Mouse (Mus musculus) lung, postnatal 4 days (tissue): ENCODE data around the gene C2cd6.

Source experiments
- DNase-seq, 2 experiments: peaks; one replicate each; pipeline ENCODE4 v3.0.0; 2021

C2cd6 gene

DNA sequence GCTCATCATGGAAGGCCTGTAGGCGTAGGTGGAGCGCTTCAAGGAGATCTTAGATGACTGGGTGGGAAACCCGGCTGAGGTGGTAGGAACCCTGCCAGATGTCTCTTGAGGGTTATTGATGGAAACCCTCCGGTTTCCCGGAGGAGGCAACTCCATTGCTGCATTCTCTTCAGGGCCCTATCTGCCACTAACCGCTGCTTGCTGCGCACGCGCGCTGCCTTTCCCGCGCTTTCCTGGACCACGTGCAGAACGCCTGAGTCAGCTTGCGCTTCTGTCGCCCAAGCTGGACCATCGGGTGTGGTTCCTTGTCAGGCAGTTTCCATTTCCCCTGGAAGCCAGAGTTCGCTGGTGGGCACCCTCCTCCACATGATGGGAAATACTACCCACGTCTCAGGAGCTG lies at the start of gene C2cd6:
TSS of gene C2cd6 (minus strand) at position 196 of the 400 bp plus-strand sequence.
- no peak for DNase-seq

DNA sequence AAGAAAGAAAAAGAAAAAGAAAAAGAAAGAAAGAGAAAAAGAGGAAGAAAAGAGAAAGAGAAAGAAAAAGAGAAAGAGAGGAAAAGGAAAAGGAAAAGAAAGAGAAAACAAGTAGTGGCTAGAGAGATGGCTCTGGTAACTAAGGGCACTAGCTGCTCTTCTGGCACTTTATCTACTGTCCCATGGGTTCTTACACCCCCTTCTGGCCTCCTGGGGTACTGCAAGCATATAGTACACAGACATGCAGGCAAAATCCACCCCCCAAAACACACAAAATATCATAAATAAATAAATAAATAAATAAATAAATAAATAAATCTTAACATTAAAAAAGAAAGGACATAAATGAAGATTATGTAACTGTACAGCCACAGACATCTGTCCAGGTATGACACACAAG lies 48.1 kb upstream of the C2cd6 start:
- peak; percentile 42 to 73 for DNase-seq

DNA sequence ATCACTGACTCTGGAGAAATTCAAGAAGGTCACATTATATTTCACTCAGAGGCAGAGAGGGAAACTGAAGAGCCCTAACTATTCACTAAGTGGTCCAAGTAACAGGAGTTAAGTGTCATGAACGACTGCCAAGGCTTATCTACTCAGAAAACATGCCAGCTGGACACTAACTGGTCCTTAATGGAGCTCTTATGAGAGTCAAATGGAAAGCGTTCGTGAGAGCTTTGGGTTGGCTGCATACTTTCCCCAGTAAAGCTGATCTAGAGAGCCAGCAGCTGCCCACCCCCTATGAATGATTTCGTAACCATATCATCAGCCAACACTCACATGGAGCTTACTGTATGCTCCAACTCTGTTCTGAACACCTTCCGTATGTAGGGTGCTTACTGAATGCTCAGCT lies 39.7 kb upstream of the C2cd6 start:
- DNase-seq, result peak; percentile 56 to 59

DNA sequence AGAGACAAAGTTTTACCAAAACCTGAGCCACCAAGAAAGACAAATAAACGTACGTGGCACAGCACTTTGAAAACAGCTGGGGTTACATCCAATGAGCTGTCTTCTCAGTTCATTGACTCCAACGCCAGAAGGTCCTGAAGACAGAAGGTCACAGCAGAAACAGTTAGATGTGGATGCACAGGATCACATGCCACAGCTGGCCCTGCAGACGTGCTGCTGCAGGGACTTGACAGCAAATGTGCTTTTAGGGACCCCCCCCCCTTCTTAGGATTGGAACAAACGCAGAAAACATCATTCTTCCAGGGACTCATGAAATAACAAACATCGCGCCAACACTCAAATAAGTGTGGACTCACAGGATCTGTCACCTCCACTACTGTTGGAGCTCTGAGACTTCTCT lies 34.2 kb upstream of the C2cd6 start:
- DNase-seq, result peak in 1 of 2 experiments; percentile 28

DNA sequence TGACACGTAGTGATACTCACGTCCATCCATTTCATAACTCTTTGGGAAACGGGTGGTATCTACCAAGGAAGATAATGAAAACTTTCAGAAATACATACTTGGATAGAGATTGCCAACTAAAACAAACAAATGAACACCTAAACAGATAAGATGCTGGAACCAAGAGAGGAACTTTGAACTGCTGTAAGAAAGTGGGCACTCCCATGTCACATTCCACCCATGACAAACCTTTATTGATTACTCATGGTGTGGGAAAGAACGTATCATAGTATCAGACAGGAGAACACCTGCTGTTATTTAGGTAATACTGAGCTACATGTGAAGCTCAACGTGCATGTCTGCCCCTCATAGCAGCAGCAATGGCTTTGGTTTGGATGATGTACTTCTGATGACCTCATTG lies 30.9 kb upstream of the C2cd6 start:
- DNase-seq, result no peak

DNA sequence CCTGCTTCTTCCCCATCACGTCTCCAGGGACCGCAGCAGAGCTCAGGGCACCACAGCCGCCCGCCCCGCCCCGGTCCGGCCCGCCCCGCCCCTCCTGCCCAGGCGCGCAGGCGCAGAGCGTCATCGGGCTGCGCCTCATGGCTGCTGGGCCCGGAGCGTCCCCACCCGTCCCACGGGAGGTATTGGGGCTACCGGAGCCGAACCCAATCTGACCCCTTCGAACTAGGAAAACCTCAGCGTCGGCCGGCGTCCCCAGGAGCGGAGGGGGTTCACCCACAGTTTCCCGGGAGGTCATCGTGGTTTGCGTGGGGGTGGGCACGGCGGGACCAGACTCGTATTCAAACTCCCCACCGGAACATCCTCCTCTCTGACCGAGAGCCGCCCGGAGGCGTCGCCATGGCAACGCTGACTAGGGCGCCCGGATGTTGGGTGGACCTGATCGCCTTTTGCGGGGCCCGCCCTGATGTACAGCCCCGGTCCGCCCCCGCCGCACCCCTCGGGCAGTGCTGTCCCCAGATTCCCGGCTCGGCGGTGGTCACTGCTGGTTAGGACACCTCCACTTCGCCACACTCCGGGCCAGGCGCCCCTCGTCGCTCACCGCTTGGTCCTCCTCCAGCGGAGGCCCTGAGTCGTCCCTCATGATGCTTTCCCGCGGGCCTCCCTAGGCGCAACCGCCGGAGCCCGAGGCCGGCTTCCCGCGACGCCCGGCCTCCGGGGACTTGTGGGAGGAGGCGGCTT lies 25.2 kb upstream of the C2cd6 start, which contains the start of gene Tmem237:
TSS of gene Tmem237 (minus strand) at position 689 of the 738 bp plus-strand sequence.
- DNase-seq, result peak; percentile 92 to 95

DNA sequence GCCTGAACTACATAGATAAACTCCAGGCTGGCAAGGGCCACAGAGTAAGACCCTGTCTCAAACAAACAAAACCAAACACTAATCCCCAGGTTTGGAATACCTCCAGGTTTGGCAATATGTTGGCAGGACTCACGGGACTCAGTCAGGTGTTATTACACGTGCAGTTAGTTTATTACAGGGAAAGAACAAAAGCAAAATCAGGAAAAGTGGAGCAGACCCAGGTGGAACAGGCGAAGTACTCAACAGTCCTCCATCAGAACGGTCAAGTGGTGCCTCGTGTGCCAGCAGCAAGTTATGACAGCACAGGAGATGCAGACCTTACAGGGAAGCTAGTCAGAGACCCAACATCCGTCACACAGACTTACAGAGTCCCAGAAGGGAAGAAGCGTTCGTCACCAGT lies 15.8 kb upstream of the C2cd6 start:
- DNase-seq, result peak; percentile 19 to 27

DNA sequence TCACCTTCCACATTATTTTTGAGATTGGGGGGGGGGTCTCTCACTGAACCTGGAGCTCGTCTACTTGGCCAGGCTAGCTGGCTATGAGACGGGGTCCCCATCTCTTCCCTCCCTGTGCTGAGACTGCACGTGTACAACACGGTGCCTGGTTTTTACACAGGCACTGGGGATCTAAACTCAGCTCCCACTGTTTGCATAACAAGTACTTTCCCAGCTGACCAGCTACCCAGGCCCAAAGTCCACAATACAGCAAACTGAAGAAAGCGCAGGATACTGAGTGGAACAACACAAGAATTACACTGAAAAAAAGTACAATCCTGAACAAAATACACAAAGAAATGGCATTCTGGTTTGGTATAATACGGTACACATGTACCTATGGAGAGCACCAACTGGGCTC lies 7.4 kb upstream of the C2cd6 start:
- DNase-seq, result no peak

DNA sequence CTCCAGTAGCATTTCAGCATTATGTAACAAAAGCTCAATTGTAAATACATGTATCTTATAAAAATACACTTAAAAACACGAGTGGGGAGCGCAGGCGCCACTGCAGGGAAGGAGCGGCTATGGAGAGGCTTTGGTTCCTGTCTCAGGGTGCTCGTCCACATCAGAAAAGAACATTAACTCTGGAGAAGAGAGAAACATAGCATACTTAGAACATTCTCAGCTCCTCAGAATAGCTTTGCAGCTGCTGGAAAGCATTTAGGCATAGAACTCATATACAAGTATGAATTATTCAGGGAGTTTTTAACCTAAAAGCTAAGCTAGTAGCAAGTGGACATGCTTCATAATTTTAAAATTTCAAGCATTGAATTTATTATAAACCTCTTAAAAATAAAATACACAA lies 6.3 kb upstream of the C2cd6 start:
- DNase-seq, result no peak

DNA sequence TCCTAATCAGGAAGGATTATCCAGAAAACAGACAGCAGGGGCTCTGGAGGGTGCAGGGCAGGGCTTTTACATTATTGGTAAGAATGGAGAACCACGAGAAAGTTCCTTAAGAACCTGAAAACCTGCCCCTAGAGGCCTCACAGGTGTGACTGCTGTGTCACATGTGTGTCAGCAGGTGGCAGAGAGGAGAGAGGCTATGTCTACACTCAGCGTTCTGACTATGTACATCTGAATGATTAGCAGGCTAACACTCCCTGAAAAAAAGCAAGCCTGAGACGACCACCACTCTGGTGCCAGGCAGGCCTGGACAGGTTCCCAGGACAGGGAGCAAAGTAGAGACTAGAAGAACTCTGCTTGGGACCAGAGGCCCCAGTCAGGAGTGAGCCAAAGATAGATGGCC lies 23.8 kb downstream of the C2cd6 start:
- DNase-seq, result peak in 1 of 2 experiments; percentile 8

DNA sequence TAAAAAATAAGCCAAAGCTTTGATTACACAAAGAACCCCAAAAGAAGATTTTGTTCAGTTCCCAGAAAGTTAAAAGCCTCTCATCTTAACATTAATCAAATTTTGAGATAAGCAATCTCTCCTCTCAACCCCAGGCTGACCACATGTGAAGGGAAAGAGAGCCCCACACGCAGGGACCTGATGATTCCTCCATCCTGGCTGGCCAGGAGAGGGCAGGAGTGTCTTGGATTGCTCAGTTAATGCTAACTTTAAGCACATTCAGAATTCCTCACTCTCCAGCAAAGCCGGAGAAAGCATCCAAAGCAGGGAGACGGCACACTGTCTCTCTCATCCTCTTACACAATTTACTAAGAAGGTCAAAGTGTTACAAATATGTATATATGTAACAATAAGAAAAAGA lies 26.7 kb downstream of the C2cd6 start:
- DNase-seq, result peak; percentile 30 to 31

DNA sequence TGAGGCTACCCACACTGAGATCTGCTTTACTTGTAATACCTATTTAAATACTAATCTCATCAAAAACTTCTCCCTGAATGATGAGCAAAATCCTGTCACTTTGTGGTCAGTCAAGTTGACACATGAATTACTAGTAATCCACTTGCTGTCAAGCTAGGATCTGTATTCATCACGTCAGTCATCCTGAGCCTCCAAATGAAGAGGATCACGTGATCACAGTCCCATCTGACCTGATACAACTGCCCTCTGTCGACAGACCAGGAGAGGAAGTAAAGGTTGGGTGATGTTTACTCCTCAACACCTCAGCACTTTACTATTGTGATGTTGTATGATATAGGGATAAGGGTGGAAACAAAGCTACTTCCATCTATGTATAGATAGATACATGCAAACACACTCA lies 31.0 kb downstream of the C2cd6 start:
- DNase-seq, result no peak

DNA sequence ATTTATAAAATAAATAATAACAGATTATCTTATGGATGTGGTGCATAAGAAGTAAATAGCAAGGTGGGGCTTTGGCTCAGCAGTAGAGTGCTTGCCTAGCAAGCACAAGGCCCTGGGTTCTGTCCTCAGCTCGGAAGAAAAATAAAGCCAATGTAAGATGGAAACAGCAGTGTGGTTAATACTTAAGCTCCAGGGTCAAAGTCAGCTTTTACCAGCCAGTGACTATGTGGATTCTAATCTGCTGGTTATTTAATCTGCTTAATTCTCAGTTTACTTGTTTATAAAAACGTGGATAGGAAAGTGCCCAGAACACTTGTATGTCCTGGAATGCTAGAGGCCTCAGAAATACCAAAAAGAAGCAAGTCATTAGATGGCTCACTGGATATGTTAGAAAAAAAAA lies 37.7 kb downstream of the C2cd6 start:
- no peak for DNase-seq

DNA sequence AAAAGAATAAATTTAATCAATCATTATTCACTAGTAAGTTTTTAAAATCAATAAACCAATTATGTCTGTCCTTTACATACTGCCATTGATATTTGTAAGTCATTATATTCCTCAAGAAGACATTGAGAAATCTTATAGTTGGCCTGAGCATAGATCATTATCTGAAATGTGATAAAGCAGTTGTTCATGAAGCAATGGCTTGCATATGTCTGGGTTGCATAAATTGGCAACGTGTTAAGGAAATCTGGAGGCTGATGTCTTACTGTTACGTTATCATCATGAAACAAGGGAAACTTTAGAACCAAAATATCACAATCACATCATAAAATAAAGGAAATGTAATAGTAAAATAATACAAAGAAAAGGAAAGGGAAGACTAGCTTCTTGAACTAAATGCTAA lies 43.4 kb downstream of the C2cd6 start:
- no peak for DNase-seq

DNA sequence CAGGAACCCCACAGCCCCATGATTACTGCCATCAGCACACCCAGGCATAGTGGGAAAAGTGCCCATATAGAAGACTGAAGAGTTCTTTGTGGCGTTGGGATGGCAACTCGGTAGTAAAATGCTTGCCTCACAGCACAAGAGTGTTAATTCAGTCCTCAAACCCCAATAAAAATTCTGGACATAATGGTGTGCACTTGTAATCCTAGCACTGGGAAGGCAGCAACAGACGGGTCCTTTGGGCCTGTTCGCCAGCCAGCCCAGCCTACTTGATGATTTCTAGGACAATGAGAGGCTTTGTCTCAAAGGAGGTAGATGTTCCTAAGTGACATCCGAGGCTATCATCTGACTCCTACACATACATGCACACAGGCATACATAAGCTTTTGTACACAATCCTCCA lies 57.0 kb downstream of the C2cd6 start:
- no peak for DNase-seq

DNA sequence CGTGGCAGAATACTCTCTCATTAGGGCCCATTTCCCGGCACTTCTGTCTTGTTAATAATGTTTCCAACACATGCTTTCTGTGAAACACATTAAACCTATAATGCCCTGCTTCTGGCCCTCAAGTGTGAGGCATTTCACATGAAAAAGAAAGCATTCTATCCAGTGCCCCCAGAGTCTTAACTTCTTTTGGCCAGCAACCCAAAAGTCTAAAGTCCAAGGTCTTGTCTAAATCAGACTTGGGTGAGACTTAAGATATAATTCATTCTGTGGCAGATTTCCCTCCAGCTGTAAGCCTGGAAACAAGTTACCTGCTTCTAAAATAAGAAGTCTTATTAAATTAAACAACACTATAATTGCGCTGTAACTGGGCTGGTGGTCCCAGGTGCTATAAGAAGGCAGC lies 73.1 kb downstream of the C2cd6 start:
- DNase-seq, result no peak

DNA sequence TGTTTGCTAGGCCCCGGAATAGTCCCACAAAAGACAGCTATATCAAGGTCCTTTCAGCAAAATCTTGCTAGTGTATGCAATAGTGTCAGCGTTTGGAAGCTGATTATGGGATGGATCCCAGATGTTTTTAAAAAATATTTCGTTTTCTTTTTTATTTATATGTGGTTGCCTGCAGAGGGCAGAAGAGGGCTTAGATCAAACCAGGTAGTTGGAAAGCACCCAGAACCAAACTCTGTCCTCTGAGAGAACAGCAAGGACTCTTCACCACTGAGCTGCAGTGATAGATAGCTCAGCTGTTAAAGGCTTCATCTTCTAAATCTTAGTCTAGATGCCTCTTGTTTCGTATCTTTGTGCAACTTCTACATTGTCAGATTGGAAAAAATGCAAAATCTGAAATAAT lies 85.5 kb downstream of the C2cd6 start:
- peak in 1 of 2 experiments; percentile 20 for DNase-seq
